Mouse (Mus musculus) bone marrow, adult 2 months (tissue): ENCODE data around the gene Vstm2l.

Experiments
- CTCF ChIP-seq: fragments of 200-500 bp; IDR thresholded peaks from 2 replicates; pipeline ENCODE4 v1.5.1; 2011; ENCODE audit warnings: low read length, control low read depth; ENCODE audit not compliant: control insufficient read depth, insufficient read depth
- POLR2A ChIP-seq: fragments of 200-500 bp; IDR thresholded peaks from 2 replicates; pipeline ENCODE4 v1.6.1; 2011; ENCODE audit warnings: low read depth, mild to moderate bottlenecking, control low read depth, low read length, borderline replicate concordance; ENCODE audit not compliant: control insufficient read depth

- TF ChIP-seq CTCF (no peak), POLR2A (no peak)
Measured at GRCm38 (mm10) chr2:157992501-157992900, 78.0 kb downstream of the Vstm2l start.
